Mouse (Mus musculus): ENCODE results near the gene Wdtc1.

DNA sequence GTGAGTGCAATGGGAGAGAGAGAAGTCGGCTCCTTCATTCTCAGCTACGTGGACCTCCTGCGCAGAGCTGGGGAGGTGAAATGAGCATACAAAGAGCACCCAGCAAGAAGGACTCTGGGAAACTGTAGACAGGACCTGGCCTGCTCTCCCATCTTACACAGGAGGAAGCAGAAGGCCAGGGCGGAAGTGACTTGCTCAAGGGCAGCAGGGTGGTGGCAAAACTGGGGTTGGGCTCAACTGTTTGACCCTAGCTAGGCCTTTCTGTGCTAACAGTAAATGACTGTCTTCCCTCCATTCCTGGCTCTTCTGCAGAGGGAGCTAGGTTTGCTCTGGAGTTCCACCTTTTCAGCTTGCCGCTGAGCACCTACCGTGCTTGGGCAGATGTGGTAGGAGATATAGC lies 37.3 kb upstream of the Wdtc1 start:
- no peak for TF ChIP-seq CTCF (IDR thresholded peaks at IDR 0.05; ENCODE audit: borderline replicate concordance, insufficient read depth, low read length)
- no peak for TF ChIP-seq POLR2A (IDR thresholded peaks at IDR 0.05; ENCODE audit: low read depth, low read length)
